Mouse (Mus musculus) T-cell, adult 2 months (primary cell): ENCODE data around the gene Cacna1g.

ENCODE experiments used
- DNase-seq: peaks from one replicate; pipeline ENCODE4 v3.0.0; 2022; ENCODE audit warnings: low spot score

Gene Cacna1g

DNA sequence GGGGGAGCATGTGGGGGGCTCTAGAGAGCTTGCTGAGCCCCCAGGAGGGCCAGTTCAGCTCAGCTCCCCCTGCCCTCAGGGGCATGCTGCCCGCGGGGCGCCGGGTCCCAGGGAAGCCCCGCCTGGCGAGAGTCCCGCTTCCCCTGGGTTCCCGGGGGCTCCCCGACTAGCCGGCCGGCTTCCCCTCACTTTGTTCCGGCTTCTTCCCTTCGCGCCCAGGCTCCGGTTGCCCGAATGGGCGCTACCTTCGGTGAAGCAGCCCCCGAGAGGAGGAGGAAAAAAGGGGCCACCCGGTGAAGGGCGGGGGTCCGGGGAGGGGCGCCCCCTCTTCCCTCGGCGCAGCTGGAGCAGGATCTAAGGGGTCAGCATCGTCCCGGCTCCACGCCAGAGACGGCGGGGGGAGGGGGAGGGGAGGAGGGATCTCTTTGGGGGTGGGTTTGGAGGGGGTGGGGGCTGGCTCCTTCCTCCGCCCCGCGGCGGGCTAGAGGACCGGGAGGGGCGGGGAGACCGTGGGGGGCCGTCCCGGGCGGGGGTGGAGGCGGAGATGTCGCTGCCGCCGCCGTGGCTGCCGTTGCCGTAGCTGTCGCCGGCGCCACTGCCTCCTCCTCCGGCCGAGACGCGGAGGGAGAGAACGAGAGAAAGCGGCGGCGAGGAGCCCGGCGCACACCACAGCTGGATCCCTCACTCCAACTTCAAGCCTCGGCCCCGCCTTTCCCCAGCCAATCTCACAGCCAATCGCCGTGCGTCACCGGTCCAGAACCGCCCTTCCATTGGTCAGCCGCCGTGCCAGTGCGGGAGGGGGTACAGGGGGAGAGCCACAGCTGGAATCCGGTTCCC, at the start of gene Cacna1g:
Cacna1g (minus strand) TSS at position 492 of the 837 bp plus-strand sequence.
- DNase-seq: peak; percentile 52

DNA sequence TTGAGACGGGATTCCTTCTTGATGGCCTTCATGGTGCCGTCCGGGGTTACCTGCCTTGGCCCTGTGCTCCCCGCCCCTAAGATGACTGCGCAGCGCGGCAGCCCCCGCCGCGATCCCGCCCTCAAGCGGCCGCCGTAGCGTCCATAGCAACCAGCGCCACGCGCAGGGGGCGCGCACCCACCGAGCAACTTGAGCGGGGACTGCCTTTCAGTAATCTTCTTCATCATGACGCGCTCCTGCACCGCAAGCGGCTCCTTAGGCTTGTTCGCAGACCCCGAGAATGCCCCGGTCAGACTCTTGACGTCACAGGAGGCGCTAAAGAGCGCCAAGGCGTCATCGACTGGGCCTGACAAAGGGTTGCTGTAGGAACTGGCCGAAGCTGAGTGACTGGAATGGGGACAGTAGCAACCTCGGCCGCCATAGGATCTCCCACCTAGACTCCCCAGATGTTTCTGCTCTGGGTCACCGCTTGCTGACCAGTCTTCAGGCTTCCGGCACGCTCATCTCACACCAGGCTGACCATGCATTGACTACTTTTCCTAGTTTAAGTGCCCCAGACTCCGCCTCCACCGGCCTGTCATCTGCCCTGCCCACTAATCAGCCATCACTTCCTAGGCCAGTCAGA, 47.3 kb upstream of the Cacna1g start, which contains the start of gene Mycbpap:
Mycbpap (minus strand) TSS at position 524 of the 625 bp plus-strand sequence.
- peak; percentile 7 for DNase-seq

DNA sequence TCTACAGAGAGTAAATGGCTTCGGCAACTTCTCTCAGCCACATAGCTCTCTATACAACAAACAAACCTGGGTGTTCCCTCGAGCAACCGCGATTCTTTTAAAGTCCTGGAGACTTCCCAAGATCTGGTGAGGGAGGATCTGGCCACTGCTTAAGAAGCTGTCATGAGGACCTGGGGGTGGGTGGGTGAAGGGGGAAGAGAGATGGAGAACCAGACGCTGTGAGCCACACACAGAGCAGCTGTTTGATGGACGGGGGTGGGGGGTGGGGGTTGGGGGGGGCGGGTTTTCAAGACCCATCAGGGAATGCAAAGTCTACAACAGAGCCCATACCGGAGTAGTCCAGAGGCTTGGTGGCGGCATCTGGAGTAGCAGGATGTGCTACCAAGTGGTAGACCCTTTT, 39.5 kb upstream of the Cacna1g start:
- no peak for DNase-seq

DNA sequence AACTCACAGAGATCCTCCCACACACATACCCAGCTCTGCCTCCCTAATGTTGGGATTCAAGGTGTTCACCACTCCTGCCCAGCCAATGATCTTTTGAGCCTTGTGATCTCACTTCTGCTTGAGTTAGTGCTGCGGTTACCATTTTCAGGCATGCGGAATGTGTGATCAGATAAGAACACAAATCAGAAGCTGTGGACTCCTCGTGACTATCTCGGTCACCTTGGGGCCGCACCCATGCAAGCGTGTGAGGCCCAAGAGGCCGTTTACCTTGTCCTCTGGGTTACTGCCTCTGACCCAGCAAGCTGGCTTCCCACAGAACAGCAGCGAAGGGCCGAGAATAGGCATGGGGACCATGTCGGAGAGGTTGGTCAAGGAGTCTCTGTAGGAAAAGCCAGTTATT, 35.0 kb upstream of the Cacna1g start:
- no peak for DNase-seq

DNA sequence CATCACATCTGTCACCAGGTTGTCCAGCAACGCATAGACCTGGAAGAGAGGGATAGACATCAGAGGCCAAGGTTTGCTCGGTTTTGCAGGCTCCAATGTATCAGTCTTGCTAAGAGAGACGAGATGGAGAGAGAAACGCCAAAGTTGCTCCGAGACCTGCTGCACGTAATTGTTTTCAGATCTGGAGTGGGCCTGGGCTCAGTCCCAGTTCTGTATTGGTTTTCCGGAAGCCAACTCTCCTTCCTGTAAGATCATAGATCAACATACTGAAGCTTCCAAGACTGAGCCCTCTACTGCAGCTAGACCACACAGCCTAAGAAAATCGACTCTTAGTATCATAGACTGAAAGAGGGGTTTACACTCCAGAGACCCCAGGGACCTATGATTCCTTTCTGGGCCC, 27.5 kb upstream of the Cacna1g start:
- no peak for DNase-seq

DNA sequence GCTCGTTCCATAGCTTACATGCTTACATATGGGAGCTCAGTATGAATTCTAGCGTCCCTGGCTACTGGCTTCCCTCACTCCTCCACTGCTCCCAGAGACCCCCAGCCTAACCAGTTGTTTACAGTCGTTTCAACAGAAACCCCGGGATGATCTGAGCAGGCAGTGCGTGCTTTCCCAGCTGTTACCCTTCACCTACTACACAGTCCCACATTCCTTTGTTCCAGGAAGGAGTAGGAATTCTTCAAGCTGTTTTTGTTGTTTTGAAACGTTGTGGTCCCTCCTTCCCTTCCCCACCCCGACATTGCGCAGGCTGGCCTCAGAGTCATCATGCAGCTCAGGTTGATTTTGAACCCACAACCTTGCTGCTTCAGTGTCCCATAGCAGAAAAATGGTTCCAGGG, 26.4 kb upstream of the Cacna1g start:
- no peak for DNase-seq

DNA sequence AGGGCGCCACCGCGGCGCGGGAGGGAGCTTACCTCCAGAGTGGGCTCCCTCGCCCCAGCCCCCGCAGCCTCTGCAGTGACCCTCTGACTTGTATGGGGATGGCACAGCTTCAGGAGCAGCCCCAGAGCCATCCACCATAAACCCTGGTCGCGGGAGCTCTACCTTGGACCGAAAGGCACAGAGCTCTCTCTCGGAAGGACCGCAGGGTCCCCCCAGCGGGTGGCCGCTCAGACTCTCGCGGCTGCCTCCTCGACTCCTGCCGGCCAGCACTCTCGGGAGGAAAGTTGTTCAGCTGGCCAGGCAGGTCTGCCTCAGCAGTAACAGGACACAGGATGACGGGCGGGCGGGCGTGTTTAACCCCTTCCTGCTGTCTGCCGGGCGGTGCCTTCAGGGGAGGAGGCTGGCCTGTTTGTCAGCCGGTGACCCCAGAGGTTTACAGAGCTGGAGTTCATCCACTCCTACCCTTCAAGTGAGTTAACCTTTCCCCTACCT, 25.7 kb upstream of the Cacna1g start, which contains the start of gene Epn3:
Epn3 (minus strand) TSS at position 314 of the 492 bp plus-strand sequence.
- no peak for DNase-seq

DNA sequence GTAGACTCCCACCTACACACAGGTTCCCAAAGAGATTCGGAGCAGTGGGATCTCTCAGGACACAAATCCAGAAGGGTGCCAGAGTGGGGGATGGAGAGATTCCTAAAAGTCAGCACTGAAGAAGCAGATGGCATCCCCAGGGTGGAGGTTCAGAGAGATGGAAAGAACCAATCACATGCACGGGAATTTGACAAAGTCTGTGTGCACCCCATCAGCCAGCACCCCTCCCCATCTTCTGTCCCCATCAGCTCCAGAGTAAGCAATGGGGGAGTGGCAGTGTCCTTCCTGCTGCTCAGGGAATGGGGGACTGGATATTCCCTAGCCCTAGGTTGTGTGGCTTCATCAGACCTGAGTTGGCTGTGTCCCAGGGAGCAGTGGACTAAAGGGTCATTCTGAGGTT, 25.0 kb upstream of the Cacna1g start:
- DNase-seq: no peak

DNA sequence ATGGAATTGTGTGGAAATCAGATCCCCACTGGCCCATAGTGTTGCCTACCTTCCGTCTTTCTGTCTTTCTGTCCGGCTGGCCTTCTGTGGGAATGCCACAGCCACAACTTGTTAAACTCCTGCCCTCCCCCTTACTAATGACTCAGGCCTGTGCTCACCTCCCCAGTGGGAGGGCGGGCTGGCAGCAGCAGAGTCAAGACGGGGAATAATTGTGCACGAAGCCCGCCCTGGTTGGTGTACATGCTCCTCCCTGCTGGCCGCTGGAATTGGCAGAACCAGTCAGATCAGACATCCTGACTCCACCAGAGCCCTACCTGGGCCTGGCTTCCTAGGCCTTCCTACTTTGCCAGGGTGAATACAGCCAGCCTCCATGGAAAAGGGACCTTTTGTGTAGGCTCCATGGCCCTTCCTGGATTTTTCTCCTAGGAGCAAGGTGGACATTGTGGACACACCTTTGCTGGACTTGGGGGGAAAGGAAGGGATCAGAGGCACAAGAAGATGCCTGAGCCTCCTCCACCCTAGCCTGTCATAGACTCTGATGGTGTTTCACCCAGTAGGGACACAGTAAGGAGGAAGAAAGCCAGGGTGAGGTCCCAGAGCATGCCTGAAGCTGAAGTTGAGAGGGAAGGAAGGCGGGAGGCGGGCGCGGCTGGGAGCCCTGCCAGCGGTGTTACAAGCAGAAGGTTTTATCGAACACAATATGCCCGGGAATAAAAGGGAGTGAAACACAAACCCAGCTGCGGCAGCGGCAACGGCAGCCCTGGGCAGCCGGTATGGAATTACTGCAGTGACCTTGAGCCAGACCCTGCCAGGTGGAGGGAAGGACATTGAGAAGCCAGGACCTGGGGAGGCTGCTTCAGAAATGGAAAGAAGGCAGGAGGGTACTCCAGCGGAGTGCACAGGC, 24.3 kb upstream of the Cacna1g start:
- DNase-seq: no peak

DNA sequence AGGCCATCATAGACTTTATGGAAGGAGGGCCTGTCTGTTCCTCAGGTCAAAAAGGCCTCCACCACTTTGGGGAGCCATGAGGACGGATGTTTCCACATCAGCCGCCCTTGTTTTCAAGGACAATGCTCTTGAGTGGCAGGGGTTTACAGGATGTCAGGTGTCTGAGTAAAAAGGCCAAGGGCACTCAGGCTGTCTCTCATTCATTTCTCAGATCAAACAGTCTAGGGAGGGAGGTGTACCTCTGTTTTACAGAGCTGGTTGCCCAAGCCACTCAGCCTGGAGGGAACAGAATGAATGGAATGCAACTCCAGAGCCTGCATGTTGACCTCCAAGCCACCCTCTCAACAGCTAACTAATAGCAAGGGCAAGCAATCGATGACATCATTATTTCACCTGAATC, 21.4 kb upstream of the Cacna1g start:
- no peak for DNase-seq

DNA sequence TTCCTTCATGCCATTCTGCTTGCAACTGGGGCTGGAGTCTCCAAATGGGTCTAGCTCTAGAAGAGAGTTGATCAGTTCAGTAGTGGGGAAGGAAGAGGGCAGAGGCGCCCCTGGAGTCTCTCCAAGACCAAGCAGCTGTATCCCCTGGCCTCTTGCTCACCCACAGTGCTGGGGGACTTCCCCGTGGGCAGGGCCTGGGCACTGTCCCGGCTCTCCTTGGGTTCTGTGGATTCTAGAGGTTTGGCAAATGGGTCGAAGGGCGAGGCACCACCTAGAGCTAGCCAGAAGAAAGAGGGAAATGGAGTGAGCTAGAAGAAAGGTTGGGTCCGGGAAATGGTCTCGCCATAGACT, 17.7 kb upstream of the Cacna1g start:
- no peak for DNase-seq

DNA sequence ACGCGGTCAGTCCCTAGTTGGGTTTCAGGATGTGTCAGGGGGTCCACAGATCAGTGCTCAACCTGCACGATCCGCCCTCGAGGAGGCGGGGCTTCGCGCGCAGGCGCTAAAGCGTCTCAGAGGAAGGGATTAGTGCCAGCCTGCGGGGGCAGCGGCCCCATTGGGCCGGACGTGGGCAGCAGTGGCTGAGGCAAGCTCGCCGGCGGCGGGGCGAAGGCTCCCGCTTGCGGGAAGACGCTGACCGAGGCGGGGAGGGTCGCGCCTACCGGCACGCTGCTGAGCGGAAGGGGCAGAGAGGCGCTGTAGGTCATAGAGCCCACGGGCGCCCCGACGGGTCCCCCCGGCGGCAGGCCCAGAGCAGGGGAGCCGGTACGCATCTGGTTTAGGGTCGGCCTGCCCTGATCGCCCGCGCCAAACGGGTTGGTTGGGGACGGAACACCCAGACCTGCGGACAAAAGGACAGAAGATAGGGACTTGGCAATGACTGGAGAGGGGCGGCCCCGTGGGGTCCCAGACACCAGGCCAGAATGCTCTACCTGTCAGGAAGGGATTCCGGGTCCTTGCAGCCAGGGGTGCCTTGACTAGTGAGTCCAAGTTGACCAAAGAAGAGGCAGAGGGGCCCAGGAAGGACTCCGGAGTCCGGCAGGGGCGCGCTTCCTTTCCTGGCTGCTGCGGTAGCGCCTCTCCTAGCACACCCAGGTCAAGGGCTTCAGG, 17.2 kb upstream of the Cacna1g start:
- DNase-seq: no peak

DNA sequence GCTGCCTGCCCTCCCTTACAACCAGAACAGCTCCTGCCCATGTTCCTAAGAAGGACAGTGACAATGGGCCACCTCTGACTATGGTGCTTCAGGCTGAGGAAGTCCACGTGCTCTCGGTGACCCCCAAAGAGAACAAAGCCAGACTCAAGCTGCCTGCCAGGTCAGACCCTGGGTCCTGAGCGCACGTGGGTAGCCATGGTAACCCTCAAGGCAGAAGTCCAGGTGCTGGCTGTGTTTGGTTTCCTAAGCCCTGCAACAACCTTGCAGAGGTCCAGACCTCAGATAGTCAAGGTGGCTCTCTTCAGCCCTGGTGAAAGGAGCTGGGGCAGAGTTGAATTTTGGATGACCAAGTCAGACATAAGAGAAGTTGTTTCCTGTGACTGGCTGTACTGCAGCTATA, 15.7 kb upstream of the Cacna1g start:
- no peak for DNase-seq

DNA sequence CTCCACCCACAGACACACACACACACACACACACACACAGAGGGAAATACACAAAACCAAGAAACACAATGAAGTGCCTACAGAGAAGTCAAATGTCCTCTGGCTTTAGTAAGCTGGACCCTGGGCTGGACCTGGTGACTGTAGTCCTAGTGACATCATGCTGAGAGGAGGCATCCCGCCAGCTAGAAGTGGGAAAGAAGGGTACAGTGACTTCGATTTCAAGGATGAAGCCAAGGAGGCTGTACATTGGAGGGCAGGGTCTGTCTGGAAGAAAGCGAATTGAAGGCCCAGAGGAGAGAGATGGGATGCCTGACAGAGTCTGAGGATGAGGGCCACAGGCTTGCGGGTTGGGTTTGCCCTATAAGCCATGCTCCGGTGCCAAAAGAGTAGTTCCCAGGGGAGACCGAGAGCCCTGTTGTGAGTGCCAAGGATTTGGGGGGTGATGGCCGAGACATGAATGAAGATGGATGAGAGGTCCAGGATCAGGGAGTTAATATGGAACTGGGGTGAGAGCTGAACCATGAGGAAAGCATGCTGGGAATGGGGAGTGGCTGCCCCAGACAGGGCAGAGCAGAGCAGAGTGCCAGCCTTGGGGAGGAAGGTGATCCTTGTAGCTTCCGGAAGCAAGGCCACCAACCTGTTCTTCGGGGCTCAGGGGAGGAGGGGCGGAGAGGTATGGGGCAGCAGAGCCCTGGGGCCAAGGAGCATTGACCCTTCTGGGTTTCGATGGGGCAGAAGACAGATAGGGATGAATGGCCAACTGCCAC, 15.0 kb upstream of the Cacna1g start:
- no peak for DNase-seq

DNA sequence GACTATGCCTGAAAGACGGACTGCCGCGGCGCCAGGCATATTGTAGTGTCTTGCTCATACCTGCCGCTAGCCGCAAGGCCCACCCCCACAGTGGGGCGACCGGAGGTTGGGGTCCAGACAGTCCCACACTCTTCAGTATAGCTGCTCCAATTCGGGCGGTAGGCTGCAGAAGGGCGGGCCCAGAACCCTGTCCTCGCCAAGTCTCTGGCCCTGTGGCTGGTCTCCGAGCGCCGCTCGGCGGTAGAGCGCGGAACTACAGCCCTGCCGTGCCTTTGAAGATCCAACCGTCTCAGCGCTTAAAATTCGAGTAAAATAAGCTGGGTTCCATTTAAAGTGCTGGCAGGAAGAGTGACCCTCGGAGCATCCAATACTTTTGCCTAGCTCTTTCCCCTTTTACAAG, 12.0 kb upstream of the Cacna1g start, which contains the start of gene Spata20:
Spata20 (minus strand) TSS at position 179 of the 400 bp plus-strand sequence.
- DNase-seq: peak; percentile 67

DNA sequence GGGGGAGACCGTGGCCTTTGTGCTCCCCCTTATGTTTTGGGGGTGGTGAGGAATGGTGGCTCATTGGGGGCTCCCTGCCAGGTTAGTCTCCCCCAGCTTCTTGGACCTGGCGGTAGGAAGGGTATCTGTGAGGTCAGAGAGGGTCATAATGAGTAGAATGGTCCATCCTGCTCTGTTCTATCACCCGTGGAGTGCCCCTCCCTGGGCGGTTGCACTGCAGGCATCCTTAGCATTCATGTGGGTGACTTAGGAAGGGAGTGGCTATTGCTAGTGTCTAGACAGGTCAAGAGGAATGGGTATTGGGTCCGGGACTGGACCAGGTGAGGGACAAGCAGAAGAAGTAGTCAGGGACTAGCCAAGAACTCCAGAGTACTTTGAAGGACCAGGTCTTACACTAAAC, 11.2 kb upstream of the Cacna1g start:
- DNase-seq: no peak

DNA sequence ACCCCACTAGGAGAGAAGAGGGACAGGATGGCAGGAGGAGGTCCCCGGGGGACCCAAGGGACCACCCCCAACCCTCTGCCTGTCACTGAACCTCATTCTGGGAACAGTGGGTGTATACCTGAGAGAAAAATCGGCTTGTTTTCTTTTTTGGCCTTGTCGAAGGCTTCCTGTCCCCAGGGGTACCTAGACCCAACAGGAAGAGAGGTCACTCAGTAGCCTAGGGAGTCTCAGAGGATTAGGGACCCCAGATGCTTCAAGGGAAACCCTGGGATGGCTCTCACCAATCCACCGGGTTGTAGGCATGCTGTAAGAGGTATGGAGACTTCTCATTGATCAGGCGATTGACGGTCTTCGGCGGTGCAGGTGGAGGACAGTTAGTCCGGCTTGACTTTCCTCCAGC, 10.6 kb upstream of the Cacna1g start:
- DNase-seq: no peak

DNA sequence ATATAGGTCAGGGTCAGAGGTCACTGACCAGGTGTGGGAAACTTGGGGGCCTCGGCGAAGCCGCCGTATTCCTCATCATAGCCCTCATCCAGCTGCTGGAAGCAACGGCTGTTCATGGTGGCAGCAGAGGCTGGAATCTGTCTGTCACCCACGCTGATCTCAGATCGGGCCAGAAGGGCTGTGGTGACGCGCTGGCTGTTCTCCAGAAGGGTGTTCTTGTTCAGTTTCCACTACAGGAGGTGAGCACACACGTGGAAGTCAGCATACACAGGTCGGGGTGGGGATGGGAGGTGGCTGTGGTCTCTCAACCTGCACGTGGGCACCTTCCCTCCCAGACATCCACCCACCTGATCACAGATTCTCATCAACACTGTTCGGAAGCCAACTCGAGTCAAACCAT, 9.9 kb upstream of the Cacna1g start:
- DNase-seq: no peak

DNA sequence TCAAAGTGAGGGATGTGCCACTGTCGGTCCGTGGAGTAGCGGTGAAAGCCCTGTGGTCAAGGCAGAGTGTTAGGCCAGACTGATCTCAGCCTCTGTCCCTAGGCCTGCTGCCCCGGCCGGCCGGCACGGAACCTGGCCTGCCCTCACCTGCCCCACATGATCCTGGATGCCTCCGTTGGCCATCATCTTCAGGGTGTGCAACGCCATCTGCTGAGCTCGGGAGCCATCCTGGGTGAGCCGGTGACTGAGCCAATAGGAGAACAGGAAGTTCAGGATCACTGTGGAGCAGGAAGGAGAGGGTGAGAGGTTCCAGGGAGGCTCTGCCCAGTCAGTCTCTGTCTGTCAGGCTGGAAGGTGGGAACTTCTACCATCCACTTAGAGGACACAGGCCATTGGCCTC, 9.4 kb upstream of the Cacna1g start:
- no peak for DNase-seq

DNA sequence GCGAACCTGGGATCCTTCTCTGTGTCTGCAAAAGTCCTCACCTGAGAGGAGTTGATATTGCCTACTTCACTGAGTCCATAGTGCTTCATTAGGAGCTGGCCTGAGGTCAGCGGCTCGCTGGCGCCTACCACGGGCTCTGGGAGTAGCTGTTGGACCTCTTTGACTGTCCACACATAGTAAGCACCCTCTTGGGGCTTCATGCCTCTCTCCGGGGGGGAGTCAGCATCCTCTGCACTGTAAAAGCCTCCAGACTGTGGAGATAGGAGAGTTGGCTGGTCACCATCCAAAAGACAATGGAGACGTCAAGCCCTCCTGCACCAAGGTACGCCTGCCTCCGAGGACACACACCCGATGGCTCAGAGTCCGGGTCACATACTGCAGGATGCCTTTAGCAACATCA, 8.7 kb upstream of the Cacna1g start:
- no peak for DNase-seq

DNA sequence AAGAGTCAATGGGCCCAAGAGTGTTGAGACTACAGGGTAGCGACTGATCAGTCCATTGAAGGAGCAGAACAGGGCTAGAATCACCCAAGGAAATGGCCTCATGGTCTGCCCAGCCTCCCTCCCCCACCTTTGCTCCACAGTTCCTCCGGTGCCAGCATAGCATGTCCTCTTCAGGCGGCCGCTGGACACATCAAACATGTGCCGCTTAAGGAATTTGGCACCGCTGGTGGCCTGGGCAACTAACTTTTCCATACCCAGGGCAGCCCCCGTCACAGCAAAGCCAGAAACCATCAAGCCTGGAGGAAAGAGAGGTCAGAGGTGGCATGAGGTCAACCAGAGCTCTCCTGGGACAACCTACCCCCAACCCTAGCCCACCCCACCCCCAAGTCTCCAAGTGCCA, 8.0 kb upstream of the Cacna1g start:
- DNase-seq: no peak
